Mouse (Mus musculus): ENCODE data around the gene Rpl32.

The Rpl32 gene

DNA sequence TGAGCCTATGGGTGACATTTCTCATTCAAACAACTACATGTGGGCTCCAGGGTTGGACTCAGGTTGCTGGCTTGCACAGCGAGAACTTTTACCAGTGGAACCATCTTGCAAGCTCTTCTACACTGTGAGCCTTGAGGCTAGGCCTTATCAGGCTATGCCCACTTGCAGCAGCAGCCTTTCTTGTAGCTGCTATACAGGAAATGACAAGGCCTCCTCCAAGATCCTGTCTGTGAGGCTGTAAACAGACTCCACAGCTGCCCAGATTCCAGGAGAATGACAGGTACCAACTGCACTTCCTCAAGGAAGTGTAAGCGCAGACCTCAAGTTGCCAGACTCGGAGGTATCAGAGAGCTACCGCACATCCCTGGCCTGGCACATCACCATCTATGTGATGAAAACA is 40.3 kb downstream of the Rpl32 start:
- in situ Hi-C loops (cut with MseI, MboI), result no loop called here

DNA sequence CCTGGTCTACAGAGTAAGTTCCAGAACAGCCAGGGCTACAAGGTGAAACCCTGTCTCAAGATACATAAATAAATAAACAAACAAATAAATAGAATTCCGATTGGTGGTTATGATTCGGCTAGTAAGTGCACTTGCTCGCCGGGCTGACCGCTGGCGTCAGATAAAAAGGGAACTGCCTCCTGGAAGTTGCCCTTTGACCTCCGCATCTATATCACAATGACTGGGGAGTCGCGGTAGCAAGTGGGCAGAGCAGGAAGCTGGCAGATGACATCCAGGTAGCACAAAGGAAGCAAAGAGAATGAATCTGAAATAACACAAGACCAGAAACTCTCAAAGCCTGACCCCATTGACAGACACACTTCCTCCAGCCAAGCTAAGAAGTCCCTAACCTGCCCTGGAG is 41.2 kb downstream of the Rpl32 start:
- in situ Hi-C loops (cut with MseI, MboI), result no loop called here

DNA sequence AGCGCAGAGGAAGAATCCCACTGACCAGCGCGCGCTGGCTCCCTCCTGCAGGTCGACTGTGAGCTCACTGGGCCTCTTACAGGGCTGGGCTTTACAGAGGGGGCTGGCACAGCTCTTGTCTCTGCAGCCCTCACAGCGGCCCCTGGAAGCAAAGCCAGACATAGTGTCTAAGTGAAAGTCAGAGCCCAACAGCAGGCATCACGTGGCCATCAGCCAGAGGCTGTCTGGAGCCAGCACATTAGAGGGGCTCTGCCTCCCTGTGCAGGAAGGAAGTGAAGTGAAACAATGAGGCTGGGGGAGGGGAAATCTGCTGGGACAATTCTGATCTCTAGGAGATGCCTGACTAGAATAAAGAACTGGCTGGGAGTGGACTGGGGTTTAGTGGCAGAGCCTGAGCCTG is 44.4 kb downstream of the Rpl32 start:
- in situ Hi-C loops (cut with MseI, MboI), result no loop called here

DNA sequence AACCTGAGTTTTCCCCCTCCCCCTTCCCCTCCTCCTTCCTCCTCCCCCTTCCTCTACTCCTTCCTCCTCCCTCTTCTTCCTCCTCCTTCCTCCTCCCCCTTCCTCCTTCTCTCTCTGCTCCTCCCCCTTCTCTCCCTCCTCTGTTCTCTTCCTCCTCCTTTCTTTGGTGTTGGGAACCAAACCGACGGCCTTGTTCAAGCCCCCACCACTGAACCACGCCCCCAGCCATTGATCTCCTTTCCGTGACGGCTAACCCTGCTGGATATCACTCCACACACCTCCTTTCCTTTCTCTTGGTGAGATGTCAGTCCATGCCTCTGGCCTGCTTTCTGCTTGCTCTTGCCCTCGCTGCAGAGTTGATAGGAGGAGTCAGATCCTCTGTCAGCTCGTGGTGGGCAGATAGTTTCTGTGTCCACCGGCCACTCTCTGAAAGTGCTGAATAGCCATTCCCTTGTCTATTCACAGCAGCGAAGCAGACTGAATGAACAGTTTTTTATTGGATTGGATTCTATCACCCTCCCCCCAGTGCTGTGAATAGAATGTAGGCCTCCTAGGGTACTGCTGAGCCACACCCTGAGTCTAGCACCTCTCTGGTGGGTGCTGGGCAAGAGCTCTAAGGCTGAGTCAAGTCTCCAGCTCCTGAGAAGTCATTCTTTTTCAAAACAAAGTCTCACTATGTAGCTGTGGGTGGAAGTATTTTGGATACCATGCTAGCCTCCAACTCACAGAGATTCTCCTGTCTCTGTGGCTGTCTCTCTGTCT is 46.4 kb downstream of the Rpl32 start, which contains the start of gene Tmem40:
Gene Tmem40 (minus strand): TSS at position 416 of the 762 bp plus-strand sequence.
- in situ Hi-C loops (cut with MseI, MboI), result no loop called here

DNA sequence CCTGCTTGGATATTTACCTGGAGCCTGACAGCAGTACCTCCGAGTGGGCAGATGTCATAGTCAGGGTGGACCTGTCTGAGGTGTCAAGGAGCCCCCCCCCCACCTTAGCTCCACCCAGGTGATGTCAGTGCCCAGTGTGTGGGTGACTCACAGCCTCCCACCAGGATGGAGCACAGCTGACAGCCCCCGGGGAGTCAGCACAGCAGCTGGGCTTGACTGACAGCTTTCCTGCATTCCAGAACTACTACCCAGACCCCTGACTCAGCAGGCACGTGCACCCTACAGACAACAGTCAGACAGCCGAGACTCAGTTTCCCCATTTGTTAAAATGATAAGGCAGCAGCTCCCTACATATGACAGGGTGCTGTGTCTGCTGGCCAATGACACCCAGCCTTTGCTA is 47.6 kb downstream of the Rpl32 start:
- in situ Hi-C loops (cut with MseI, MboI), result no loop called here

DNA sequence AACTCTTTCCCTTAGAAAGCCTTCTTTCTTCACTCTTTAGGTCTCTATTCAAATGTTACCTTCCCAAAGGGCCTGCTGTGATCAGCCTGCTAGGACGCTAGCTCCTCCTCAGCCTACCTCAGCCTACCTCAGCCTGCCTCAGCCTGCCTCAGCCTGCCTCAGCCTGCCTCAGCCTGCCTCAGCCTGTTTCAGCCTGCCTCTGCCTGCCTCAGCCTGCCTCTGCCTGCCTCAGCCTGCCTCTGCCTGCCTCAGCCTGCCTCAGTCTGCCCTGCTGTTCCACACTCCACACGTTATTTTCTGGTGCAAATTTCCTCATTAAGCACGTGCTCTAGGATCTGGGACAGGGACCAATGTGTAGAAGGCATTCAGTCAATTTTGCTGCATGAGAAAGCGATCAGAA is 48.4 kb downstream of the Rpl32 start:
- in situ Hi-C loops (cut with MseI, MboI), result no loop called here

DNA sequence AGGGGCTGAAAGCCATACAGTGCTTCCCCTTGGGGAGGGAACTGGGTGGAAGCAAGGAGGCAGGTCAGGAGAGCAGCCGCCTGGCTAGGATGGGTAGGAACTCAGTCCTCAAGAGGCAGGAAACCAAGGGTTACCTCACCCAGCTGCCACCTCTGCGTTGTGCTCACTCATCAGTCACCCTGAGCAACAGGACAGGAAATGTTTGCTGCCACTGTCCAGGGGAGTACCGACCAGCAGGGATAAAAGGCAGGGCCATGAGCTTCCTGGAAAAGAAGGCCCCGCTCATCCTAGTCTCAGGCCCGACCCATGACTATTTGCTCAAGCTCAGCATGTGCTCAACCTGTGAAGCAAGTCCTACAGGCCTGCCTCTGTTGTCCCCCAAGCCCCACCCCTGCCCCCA is 49.1 kb downstream of the Rpl32 start:
- in situ Hi-C loops (cut with MseI, MboI), result no loop called here

DNA sequence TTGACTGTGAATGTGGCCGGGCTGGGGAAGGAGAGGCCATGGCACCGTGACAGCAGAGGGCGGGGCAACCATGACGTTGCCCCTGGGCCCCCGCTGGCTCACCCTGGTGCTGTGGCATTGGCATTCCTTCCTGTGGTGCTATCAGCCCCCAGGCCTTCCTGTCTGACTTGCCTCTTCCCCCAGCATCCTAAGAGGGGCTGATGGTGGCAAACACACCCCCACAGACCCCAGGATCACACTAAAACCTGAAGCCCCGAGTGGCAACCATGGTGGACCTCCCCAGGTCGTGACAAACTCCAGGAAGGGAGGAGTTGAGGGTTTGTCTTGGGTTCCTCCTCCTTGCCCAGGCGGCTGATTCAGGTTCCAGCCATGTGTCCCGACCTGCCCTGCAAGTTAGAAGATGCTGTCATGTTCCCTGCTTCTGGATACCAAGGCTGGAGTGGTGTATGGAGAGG is 49.5 kb downstream of the Rpl32 start:
- in situ Hi-C loops (cut with MseI, MboI), result no loop called here

DNA sequence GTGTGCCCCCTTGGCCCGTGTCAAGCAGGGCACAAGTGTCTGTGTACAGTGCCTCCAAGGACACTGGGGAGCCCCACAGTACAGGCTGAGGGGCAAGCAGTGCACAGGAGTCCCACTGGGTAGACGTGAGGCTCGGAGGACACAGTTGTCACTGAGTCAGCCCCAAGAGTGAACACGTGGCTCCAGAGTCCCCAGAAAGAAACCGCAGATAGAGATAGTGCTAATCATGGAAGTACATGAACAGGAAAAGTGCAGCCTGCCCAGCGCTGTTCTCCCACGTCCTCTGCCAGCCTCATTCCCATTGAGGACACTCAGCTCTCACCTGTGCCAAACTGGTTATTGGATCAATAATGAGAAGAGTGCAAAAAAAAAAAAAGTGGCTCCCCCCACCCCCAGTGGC is 53.0 kb downstream of the Rpl32 start:
- in situ Hi-C loops (cut with MseI, MboI), result no loop called here
